Mouse (Mus musculus) layer of hippocampus, postnatal 10 days (tissue): ENCODE results near the gene Nt5dc3. TPM values are rescaled to one million over a fixed set of nuclear protein-coding genes. Genes with fewer than 3 reads are reported as not detected.

Source experiments
- DNase-seq, 2 experiments: peaks; one replicate each; pipeline ENCODE4 v3.0.0; 2021; ENCODE audit warnings: low spot score in 2 of 2
- total RNA-seq, 2 experiments: library from RNA; stranded (reverse); gene quantifications; 2 replicates each; pipeline ENCODE4 v1.2.3; 2021

The Nt5dc3 gene
- total RNA-seq, 2 experiments from 2014 or later = 86.3 to 102 TPM

GRCm38 (mm10) chr10:86810612-86811011 lies 31.8 kb downstream of the Nt5dc3 start:
- no peak for DNase-seq

GRCm38 (mm10) chr10:86814292-86815131 lies 35.7 kb downstream of the Nt5dc3 start:
- no peak for DNase-seq

DNA sequence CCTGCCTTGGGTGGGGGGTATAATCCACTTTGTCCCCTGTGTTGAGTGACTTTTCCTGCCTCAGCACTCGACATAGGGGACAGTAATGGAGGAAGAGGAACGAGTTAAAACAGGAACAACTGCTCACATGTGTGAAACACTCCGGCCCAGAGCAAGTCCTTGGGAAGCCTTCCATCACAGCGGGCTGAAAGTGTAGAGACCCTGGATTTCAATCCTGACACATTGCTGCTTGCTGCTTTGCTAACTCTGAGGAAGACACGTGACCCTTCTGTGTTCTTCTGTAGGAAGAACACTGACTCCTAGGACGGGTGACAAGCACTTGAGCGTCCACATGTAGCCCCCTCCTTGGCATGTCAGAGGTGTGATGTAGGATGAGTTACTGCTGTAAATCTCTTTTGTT lies 36.3 kb downstream of the Nt5dc3 start:
- DNase-seq = no peak

- DNase-seq = peak; percentile 36 to 59
These were observed 40.9 kb downstream of the Nt5dc3 start for GRCm38 (mm10) chr10:86819649-86820165.

- DNase-seq = no peak
These were observed 42.2 kb downstream of the Nt5dc3 start for GRCm38 (mm10) chr10:86821014-86821413.

DNA sequence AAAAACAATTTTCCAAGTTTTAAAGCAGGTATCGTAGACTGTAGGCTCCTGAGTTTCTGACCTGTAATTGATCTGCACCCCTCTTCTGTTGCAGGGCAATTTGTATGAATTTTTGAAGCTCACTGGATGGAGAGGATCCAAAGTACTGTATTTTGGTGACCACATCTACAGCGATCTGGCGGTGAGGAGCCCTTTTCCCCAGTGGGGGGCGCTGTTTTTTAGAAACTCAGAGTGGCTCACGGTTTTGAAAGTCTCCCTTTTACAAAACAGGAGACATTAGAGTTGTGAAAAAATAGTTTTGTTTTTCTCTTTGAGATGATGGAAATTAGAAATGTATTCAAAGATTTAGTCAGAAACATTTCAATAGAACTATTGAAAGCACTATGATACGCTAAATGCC lies 45.3 kb downstream of the Nt5dc3 start:
- DNase-seq = no peak

DNA sequence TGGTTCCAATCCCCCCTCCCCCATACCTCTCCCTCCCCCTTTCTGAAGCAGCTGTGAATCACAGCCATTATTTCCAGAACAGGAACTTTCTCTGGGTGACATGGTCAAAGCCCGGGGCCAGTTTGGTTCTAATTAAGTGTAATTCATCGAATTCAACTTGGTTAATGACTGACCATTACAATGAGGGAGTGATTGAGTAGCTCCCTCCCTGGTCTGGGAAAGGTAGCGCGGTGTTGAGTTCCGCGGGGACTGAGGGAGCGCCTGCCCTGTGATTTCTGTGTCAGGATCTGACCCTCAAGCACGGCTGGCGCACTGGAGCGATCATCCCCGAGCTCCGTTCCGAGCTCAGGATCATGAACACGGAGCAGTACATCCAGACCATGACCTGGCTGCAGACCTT lies 46.1 kb downstream of the Nt5dc3 start:
- no peak for DNase-seq

GRCm38 (mm10) chr10:86825871-86826522 lies 47.2 kb downstream of the Nt5dc3 start:
- DNase-seq = no peak

GRCm38 (mm10) chr10:86826929-86827328 lies 48.1 kb downstream of the Nt5dc3 start:
- DNase-seq = no peak

- no peak for DNase-seq
These were observed 49.7 kb downstream of the Nt5dc3 start for GRCm38 (mm10) chr10:86828221-86829135.

- no peak for DNase-seq
These were observed 50.7 kb downstream of the Nt5dc3 start for GRCm38 (mm10) chr10:86829515-86829914.

DNA sequence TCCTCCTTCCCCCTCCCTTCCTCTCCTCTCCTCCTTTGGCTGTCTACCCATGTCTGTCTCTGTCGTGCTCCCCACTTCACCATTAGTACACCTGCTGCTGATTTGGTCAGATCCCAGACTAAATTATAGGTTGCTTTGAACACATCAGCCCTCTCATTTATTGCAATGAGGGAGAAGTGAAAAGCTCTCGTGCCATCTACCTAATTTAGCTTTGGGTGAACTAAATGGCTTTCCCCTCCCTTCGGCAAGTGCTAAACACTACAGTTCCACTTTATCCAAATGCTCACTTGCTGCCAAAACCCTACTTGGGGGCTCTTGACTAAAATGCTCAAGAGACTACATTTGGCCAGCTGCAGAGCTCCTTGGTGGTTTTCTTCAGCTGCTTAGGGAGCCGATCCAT lies 58.0 kb downstream of the Nt5dc3 start:
- no peak for DNase-seq

- no peak for DNase-seq
These were observed 60.0 kb downstream of the Nt5dc3 start for GRCm38 (mm10) chr10:86838827-86839226.

GRCm38 (mm10) chr10:86842659-86843058 lies 63.9 kb downstream of the Nt5dc3 start:
- no peak for DNase-seq

GRCm38 (mm10) chr10:86846926-86847467 lies 68.2 kb downstream of the Nt5dc3 start:
- DNase-seq = no peak

DNA sequence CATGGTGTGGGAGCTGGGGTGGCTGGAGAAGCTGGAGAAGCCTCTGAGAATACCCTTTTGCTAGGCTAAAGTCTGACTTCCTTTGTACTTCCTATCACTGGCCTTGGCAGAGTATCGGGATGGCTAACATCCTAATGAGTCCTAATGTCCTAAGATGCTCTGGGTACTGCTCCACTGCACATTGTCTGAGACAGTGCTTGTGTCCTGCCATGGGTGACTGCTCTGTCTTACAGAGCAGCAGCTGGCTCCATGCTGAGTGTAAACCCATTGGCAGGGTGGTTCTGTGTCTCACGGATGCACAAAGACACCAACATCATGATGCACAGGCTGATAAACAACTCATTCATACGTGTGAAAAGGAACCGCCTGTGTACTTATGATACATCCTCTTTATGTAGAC lies 70.3 kb downstream of the Nt5dc3 start:
- DNase-seq = no peak

DNA sequence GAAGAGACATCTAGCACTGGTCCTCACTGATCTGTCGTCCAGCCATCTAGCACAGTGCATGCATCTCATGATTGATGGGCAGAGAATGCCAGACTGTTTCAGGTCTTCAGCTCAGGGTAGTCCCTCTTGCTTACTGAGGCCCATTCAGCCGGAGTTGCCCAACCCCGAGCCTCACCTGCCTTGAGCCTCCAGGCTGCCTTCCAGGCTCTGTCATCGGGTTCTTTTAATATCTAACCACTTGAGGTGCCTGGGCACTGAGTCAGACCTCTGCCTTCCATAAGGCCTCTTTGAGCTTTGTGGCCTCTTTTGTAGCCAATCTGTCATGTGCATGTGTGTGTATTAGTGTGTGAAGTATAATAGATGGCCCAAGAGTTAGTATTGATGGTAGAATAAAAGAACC lies 70.7 kb downstream of the Nt5dc3 start:
- DNase-seq = no peak

DNA sequence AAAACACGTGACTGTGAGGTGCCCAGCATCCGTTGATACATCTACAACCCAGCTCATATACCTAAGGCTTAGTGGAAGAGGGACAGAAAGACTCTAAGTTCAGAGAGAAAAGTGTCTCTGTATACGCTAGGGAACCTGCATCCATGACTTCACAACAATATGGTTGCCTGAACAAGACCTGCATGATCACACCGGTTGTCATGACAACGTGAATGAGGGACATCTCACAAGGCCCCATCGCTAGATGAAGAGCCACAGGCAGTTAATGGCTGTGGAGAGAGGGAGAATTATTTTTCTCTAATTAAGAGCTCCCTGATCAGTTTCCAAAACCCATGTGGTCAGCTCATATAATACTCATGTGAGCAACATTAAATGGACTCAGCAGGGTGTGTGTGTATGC lies 73.4 kb downstream of the Nt5dc3 start:
- no peak for DNase-seq

- no peak for DNase-seq
These were observed 74.6 kb downstream of the Nt5dc3 start for GRCm38 (mm10) chr10:86853433-86853832.

DNA sequence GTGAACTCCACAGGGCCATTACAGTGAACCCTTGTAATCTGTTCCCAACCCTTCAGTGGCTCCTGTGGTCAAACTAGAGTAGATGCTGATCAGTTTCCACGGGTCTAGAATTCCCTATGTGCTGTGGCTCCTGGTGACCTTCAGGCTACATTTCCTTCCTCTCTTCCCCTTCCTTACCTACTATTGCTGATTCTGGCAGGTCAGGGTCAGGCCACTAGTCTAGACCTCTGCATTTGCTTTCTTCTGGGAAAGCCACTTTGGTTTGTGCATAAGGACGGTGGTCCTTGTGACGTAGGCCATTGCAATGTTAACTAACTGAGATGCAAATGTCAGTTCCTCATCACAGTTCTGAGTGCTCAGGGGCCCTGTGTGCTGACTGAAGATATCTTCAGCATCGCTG lies 81.6 kb downstream of the Nt5dc3 start:
- DNase-seq = no peak

- DNase-seq = no peak
These were observed 83.7 kb downstream of the Nt5dc3 start for GRCm38 (mm10) chr10:86862496-86862895.
